ENCODE assay signal across 9 mouse cellular contexts in the genomic region with DNA sequence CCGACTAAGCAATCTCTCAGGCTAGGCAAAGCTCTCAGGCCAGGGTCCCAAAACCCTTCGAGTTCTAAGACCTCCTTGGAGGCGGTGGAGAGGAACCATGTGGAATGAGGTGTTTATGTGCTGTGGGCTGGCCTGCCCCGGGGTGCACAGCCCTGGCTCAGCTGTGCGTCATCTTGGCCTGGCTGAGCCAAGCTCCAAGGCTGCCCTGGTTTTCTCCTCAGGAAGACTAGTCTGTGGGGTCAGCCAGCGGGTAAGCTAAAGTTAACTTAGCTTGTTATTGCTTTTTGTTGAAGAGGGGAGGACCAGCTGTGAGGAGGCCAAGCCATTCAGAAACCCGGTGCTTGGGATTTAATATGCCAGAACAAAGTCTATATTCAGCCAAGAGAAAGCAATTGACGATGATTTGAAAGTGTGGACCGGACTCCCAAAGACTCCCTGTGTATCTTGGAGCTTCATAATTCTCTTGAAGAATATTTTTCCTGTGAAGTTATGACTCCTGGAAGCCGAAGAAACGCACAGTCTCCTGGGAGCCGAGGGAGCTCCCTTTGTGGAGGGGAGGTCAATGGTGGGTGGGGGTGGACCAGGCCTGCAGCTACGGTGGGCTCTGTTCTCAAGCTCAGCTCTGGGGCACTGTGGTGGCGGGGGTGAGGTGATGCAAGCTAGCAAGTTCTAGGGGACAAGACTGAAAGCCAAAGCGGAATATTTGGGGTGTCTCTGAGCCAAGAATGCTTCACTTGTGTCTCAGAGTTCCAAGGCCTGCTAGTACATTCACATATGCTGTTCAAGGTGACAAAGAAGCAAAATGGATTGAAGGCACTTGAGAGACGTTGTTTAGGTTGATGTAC.
DNase-seq lines count a peak whose midpoint lies in the region; ATAC-seq lines count a peak whose summit lies in the region.
"Had no signal": no experiment of that assay in that cellular context is flagged by ENCODE, and none has a peak within 500 bp of the region (broad histone marks: within the 10 kb centered on the region; RNA-seq: fewer than 3 reads in every experiment).

No protein-coding gene starts in this region.

- no peaks in the 10 kb centered on the region for H3K9me3 ChIP-seq in embryonic facial prominence, embryonic 10.5 days
- no peaks in the 10 kb centered on the region for H3K9me3 ChIP-seq in limb, embryonic 13.5 days

- no peaks in the 10 kb centered on the region for H3K27me3 ChIP-seq in embryonic facial prominence, embryonic 10.5 days (replicated peaks; ENCODE audit: low read depth, poor library complexity, severe bottlenecking)
- no peaks in the 10 kb centered on the region for H3K27me3 ChIP-seq in limb, embryonic 13.5 days

- no peaks in the 10 kb centered on the region for H3K36me3 ChIP-seq in embryonic facial prominence, embryonic 10.5 days (replicated peaks)
- H3K36me3 ChIP-seq in limb, embryonic 13.5 days = no peaks in the 10 kb centered on the region

- DNase-seq in NIH3T3 (ENCODE audit: low read depth) = peak; percentile 55
- no peak for DNase-seq in embryonic facial prominence, embryonic 10.5 days (ENCODE audit: low spot score)
- DNase-seq in heart, postnatal 14 days = peak; percentile 57 to 69
- no peak for DNase-seq in cerebellum, postnatal 10 days
- DNase-seq in layer of hippocampus, postnatal 14 days (ENCODE audit: low spot score in 2 of 2) = no peak
- DNase-seq in spleen, postnatal 14 days (ENCODE audit: low spot score in 2 of 2) = no peak
- no peak for DNase-seq in left cerebral cortex, postnatal 36 days (ENCODE audit: low spot score in 2 of 2)
- DNase-seq: embryo, embryonic 11 days had no signal

- H3K9ac ChIP-seq in limb, embryonic 13.5 days = no peak overlapping the region

- 85% methylated on average over 16 of the region's 16 CpGs for WGBS in embryonic facial prominence, embryonic 10.5 days
- 48% methylated on average over 16 of the region's 16 CpGs for WGBS in limb, embryonic 13.5 days

- peaks cover 46% of the 10 kb centered on the region for H3K4me1 ChIP-seq in embryonic facial prominence, embryonic 10.5 days
- H3K4me1 ChIP-seq in limb, embryonic 13.5 days = peaks cover 56% of the 10 kb centered on the region

- peak overlapping the region; percentile 57 for H3K27ac ChIP-seq in embryonic facial prominence, embryonic 10.5 days (replicated peaks)
- peak overlapping the region; percentile 59 for H3K27ac ChIP-seq in limb, embryonic 13.5 days

- H3K4me3 ChIP-seq in embryonic facial prominence, embryonic 10.5 days = no peak overlapping the region
- H3K4me3 ChIP-seq in limb, embryonic 13.5 days = no peak overlapping the region

- ATAC-seq in limb, embryonic 13.5 days (ENCODE audit: low FRiP score, low read depth) = peak; percentile 81

- H3K4me2 ChIP-seq in limb, embryonic 13.5 days (replicated peaks) = no peak overlapping the region

- intact Hi-C loops in heart, postnatal 14 days (cut with DNase I) = no loop called here
- intact Hi-C loops in left cerebral cortex, postnatal 36 days (cut with DNase I) = no loop called here

Comparison
In these comparisons a context has a peak if more than half of its experiments do, and no peak if none do; other contexts are left out.
1. DNase-seq: peak in NIH3T3 (single experiment) and heart, postnatal 14 days (2 of 2); none in embryonic facial prominence, embryonic 10.5 days (single experiment), cerebellum, postnatal 10 days (0 of 2), layer of hippocampus, postnatal 14 days (0 of 2), spleen, postnatal 14 days (0 of 2) and left cerebral cortex, postnatal 36 days (0 of 2).